Mouse (Mus musculus) urinary bladder, postnatal 36 days (tissue): ENCODE data around the gene Spindoc.

ENCODE experiments used
- DNase-seq, 2 experiments: peaks; one replicate each; pipeline ENCODE4 v3.0.0; 2022; ENCODE audit warnings: low spot score in 2 of 2, mixed read lengths in 1 of 2

The Spindoc gene

DNA sequence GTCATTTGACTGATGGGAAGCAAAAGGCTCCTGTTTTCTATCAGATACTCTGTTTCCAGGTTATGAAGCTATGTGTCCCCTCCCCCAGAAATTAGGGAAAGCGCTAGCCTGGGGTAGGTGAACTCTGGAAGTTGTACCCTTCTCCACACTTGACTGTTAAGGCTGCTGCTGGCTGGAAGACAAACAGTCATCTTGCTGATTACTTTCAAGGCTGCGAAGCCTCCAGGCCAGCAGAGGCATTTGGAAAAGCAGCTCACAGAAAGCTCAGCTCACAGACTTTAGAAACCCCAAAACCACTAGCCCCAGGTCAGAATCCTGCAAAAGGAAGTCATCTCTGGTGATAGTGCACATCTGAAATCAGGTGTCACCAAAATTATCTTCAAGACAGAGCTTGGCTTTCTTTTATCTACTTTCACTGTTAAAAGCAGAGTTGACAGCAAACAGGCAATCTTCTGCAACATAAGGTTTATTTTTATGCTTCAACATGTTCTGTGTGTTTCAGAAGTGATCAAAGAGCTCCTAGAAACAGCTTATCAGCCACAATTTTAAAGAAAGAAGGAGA is 44.9 kb downstream of the Spindoc start:
- DNase-seq = no peak

- no peak for DNase-seq
Measured at GRCm38 (mm10) chr19:7335656-7336055, 47.1 kb downstream of the Spindoc start.

- peak; percentile 53 to 68 for DNase-seq
Measured at GRCm38 (mm10) chr19:7334049-7334448, 48.7 kb downstream of the Spindoc start.

DNA sequence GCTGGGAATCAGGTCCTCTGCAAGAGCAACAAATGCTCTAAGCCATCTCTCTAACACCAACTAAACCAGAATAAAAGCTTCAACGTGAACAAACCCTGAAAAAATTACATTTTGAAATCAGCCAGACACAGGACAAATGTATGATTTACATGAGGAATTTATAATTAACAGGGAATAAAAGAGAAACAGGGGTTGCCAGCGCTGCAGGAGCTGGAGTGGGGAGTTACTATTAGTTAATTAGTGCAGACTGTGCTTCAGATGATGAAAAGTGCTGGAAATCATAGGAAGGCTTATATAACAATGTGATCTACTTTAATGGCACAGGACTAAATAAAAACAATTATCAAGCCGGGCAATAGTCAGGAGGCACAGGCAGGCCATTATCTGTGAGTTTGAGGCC is 61.4 kb downstream of the Spindoc start:
- DNase-seq = no peak

GRCm38 (mm10) chr19:7320181-7320580 is 62.6 kb downstream of the Spindoc start:
- no peak for DNase-seq

DNA sequence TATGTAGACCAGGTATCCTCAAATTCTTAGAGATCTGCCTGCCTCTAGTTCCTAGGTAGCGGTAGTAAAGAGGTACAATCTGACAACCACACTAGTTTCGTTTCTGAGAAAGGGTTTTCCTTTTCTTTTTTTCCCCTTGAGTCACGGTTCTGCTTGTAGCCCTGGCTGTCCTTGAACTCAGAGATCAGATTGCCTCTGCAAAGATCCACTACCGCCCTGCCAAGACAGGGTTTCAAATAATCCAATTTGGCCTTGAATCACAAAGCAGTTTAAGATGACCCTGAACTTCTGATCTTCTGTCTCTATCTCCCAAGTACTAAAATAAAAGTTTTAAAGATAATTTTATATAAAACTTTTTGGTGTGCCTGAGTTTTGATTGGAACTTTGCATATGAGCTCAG is 65.1 kb downstream of the Spindoc start:
- DNase-seq = no peak

GRCm38 (mm10) chr19:7316822-7317221 is 66.0 kb downstream of the Spindoc start:
- no peak for DNase-seq

- DNase-seq = no peak
Measured at GRCm38 (mm10) chr19:7315587-7315984, 67.2 kb downstream of the Spindoc start.

DNA sequence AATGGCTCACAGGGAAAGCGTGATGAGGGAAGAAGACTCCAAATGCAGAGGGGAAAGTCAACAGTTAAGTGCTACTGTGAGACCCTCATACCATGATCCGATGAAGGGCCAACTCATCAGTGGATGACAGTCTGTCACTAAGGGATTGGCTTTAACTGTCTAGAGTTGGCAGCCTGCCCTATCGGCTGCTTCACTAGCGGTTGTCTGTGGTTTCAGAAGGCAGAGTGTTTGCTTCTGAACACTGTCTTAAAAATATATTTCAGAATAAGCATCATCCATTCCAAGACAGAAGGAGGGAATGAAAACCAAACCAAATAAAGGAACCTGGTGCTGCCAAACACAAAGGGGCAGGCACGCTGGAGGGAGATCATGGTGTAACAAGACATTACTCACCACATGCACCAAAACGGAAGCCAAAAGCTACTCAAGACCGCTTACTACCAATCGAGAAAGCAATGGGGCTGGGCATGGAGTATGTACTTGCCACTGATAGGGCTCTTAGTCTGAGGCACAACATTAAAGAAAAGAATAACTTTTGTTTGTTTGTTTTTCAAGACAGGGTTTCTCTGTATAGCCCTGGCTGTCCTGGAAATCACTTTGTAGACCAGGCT is 67.7 kb downstream of the Spindoc start:
- DNase-seq = no peak

DNA sequence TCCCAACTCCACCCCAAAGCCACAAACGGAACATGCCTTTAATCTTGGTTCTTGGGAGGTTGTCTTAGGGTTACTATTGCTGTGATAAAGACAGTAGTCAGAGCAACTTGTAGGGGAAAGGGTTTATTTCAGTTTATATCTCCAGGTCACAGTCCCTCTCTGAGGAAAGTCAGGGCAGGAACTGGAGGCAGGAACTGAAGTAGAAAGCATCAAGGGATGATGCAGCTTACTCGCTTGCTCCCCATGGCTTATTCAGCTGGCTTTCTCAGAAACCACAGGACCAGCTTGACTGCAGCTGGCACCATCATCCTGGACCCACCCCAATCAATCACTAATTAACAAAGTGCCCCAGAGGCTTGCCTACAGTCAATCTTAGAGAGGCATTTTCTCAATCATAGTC is 69.1 kb downstream of the Spindoc start:
- DNase-seq = no peak

GRCm38 (mm10) chr19:7311306-7311705 is 71.5 kb downstream of the Spindoc start:
- no peak for DNase-seq

DNA sequence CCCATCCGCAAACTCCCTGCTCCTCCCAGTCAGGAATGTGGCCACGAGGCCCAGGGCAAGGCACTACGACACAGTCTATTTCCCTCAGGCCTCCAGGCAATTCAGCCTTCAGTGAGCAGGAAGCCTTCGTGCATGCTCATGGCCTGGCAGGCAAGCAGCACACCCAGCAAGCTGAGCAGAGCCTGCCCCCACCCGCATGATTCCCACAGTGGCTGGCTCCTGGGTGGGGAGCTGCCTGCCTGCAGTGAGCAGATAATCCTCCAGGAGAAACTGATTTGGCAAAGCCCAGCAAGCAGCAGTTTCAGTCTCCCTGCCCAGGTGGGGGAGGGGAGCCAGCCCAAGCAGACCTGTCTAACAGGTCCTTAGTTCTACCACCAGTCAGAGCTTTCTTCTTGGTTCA is 72.1 kb downstream of the Spindoc start:
- DNase-seq = peak; percentile 79 to 86

DNA sequence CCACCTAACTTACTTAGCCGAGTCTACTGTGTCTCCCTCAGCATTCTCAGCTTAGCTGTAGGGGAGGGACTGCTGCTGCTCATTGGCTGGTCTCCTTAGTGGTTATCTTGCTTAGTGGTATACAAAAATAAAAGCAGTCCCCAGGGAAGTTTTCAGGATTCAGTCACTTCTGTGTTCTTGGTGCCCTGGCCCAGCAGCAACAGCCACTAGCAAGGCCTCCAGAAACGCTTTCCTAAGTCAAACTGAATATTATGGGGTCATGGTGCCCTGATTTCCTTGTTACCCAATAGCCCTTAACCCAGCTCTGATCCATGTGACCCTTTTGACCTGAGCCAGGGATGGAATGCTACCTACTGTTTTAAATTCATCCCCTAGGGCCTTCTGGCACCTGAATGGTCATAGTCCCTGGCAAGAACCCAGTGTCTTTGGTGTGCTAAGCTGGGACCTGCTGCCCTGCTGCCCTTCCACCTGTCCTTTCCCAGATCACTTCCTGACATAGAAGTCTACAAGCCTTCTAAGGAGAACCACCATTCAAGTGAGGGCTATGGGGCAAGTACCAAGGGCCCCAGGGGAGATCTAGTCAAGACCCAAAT is 73.0 kb downstream of the Spindoc start:
- DNase-seq = peak in 1 of 2 experiments; percentile 19

- DNase-seq = peak; percentile 65 to 67
Measured at GRCm38 (mm10) chr19:7307995-7308770, 74.6 kb downstream of the Spindoc start.

DNA sequence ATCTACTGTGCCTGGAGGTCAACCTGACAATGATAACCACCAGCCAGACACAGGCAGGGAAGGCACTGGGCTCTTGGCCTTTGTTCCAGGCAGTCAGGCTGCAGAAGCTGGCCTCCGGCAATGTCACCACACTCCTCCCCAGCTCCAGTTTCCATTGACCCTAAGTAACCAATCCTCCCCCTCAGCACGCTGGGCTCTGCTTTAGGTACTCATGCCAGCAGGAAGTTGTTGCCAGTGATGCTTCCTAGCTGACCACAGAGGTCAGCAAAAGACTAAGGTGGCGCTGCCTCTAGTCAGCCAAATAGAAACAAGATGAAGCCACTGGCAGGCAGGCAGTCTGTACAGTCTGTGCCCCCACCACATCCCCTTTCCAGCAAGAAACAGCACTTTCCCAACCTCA is 75.8 kb downstream of the Spindoc start:
- peak; percentile 24 to 48 for DNase-seq

GRCm38 (mm10) chr19:7305380-7306310 is 77.1 kb downstream of the Spindoc start:
- DNase-seq = no peak

DNA sequence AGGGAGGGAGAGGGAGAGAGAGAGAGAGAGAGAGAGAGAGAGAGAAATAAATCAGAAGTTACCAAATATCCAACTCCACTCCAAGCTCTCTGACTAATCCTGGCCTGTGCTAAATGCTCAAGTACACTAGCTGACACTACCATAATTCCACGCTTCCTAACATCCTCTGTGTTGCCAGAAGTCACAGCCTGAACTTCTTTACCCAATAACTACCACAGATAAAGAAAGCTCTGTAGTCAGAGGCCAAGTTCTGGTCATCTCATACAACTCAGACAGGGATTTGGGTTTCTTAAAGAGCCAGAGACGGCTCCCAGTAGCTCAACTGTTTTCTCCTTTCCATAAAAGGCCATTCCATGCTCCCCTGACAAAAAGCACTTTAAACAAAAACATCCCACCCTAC is 78.0 kb downstream of the Spindoc start:
- peak; percentile 8 to 20 for DNase-seq
